Mouse (Mus musculus): ENCODE data around the gene Selenoo.

Gene Selenoo

DNA sequence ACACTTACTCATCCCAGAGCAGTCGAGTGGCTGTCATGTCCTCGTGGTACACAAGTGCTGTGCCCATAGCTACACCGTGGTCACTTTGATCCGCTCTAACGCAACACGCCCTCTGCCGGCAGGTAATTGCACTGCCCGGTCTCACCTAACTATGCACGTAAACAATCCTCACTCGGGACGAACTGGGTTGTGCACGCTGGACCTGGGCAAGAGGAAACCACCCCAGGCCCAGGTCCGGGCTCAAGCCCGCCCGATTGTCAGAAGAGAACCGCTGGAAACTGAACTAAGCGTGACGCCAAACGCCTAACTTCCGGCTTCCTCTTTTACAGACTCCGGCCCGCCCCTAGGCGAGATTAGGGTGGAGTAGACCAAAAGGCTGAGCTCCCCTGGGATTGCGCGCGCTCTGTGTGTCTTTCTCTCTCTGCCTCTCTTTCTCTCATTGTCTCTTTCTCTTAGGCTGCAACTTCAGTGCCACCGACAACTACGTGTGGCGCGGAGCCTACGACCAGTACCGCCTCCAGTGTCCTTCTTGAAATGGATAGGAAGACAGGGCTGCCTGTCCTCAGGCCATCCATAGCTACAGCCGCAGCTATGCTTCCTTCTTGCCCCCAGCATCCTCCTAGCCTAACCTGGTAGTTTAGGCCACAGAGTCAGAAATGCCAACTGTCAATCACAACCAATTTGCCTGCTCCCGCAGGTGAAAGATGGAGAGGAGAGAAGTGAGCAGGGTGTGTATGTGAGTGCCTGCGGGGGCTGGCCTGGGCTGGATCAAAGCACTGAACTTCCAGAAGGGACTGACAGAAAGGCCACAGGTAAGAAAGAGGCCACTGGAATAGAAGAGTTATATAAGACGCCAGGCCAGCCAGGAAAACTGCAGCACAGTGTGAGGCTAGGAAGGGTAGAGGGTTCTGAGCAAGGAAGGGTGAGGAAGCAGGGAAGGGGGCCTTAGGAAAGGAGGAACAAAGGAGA lies 39.8 kb downstream of the Selenoo start, which contains the start of gene Hdac10:
Gene Hdac10 (minus strand): TSS at position 319 of the 969 bp plus-strand sequence.
- DNase-seq: peak; percentile 92

DNA sequence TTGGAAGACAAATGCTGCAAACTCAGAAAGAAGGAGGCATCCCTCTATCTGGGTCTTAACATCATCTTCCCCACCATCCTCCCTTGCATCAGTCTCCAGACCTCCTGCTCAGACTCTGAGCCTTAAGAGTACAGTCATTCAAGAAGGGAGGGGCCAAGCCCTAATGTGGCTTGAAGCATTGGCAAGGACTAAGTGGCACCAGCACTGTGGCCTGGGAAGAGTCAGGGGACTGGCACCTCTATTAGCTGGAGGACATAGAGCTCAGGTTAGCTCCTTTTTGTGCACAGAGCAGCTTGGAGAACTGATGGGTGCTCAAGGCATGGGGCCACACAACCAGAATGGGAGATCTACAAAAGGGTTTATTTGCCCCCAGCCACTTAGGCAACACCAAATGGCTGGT lies 41.4 kb downstream of the Selenoo start:
- DNase-seq: no peak

DNA sequence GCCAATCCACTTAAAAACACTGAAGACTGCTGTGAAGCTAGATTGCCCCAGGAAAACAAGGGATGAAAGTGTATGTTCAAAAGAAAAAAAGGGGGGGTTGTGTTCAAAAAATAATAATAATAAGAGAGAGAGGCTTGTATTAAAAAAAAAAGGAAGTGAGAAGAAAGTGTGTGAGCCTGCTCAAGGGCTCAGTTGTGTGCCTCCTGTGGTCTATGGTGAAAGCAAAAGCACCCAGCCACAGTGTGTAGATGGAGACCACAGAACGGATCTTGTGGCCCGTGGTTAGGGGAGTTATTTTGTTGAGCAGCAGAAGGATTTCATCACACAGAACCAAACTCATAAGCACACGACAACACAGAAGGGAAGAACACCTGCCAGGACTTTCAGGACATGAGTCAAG lies 42.4 kb downstream of the Selenoo start:
- no peak for DNase-seq

DNA sequence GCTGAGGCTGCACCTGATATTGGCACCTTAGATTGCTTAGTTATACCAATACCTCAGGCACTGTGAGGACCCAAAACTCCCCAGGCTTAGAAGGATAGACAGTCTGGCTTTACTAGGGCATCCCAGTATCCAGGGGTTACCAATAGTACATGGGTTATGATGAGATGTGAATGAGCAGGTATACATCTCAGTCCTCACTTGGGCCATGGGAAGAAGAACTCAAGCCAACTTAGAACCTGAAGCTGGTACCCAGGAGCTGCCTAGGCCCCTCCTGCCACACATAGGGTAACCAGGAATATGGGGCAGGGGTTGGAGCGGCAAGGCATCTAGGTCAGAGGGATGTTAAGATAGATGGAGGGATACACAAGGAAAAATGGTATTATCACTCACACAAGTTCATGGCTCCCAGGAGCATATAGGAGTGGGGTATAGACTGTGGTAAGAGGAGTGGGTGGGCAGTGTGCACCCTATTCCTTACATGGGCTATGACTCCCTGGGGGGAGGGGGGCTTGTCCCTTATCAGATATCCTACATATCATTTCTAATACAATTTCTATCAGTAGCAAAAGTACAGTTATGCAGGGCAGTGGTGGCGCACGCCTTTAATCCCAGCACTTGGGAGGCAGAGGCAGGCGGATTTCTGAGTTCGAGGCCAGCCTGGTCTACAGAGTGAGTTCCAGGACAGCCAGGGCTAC lies 47.7 kb downstream of the Selenoo start:
- DNase-seq: peak; percentile 46

DNA sequence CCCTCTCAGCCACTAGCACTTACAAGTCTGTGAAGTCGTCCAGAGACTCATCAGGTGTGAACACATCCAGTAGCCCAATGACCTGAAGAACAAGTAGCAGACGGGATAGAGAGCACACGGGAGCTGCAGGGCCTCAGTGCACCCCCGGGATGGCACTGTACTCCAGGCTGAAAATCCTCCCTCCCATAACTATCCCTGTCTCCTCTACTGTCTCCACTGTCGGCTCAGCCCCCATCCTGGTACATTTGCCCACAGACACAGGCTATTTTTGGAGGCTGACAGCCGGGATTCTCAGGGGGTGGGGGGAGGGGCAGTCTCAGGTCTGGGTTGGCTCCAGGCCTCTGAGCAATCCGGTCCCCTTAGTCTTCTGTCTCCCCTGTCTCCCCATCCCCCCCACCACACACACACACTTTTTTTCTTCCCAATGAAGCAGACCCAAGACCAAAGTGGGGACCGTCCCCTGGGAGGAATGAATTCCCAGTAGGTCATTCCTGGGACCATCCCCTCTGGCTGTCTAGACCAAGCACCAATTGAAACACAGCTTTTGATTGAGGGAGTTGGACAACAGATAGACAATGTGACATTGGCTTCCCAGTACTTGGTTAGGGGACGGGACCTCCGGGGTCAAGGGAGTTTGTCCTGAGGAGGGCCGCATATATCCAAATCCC lies 48.6 kb downstream of the Selenoo start:
- peak; percentile 65 for DNase-seq

- DNase-seq: peak; percentile 74
These were observed 49.1 kb downstream of the Selenoo start for GRCm38 (mm10) chr15:89138046-89138405.

- DNase-seq: peak; percentile 53
These were observed 49.6 kb downstream of the Selenoo start for GRCm38 (mm10) chr15:89138531-89138930.

DNA sequence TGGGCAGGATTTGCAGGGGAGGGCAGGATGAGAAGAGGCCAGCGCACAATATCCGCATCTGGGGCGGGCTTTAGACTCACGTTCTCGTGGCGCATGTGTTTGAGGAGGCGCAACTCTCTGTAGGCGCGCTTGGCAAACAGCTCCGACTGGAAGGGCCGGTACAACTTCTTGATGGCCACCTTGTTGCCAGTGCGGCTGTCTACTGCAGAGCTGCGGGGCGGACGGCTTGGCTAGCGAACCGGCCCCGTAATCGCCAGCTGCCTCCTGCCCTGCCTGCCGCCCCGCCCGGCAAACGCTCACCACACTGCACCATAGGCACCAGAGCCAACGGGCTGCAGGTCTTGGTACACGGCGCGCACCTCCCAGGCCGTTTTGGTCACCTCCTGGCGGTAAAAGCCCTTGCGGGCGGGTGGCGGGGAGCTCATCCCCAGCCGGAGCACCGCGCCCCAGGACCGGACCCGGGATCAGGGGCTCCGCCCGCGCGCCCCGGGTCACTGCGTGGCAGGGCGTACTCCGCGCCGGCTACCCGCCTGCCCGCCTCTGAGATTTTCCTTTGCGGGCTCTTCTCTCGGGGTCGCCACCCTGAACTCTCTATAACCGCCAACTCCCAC lies 51.3 kb downstream of the Selenoo start:
- peak; percentile 87 for DNase-seq

- no peak for DNase-seq
These were observed 51.9 kb downstream of the Selenoo start, which contains the start of gene Mapk12 for GRCm38 (mm10) chr15:89140659-89141252. Gene Mapk12 (minus strand): TSS chr15:89140703.

DNA sequence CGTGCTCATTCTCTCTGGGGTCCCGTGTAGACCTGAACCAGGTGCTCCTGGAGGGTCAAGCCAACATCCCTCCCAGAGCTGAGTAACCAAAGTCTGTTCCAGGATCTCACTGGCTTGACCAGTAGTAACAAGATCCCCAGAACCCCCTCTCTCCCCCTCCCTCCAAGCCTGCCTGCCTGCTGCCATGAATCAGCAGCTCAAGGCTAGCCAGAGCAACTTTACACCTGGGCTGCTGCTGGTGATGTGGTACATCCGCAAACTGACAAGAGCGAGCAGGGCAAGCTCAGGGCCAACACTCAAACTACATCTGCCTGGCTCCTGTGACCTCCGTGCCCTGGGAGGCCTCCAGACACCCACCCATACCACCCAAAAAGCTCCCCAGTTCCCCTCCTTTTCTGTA lies 52.6 kb downstream of the Selenoo start:
- DNase-seq: no peak

GRCm38 (mm10) chr15:89141905-89142304 lies 53.0 kb downstream of the Selenoo start:
- no peak for DNase-seq

DNA sequence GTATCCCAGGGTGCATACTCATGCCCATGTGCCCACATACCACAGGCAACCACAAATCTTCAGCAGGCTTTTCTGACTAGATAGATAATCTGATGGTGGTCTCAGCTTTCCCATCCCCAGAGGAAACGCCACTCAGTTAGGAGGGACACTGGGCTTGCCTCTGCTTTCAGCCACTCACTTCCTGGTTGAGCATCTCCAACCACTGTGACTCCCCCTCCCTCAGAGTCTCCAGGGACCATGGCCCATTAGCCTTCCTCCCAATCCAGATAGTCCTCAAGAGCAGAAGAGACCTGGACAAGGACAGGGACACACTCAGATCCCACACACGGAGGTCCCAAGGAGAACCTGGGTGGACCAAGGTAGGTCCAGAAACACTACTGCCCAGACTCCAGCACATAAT lies 54.2 kb downstream of the Selenoo start:
- DNase-seq: no peak

- DNase-seq: no peak
These were observed 56.1 kb downstream of the Selenoo start for GRCm38 (mm10) chr15:89144965-89145364.

GRCm38 (mm10) chr15:89145813-89146350 lies 57.0 kb downstream of the Selenoo start:
- peak; percentile 66 for DNase-seq

DNA sequence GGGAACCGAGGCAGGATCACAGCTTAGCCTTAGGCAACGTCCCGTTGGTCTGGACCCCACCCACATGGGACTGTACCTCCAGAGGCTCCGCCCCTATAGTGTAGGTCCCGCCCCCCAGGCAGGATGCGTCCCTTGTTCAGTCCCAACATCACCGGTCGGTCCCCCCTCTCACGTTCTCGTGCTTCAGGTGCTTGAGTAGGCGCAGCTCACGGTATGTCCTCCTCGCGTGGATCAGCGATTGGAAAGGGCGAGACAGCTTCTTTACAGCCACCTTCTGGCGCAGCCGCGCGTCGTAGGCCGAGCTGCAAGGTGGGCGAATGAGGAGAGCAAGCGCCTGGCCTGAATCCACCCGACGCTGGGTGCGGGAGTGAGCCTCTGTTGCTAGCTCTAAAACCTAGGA lies 57.7 kb downstream of the Selenoo start:
- peak; percentile 90 for DNase-seq

DNA sequence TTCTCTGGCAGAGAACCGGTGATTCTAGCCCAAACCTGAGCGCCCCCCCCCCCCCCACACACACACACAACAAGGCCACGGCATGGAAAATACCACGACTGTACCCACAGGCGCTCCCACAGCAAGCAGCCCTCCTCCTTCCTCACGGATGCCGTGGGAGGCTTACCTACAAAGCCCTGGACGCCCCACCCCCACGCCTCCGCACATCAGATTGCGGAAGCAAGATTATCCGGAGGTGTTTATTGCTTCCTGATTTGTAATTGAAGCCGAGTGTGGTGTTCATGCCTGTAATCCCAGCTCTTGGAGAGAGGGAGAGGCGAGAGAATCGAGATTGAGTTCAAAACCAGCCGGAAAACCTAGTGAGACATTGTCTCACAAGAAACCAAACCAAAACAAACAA lies 58.1 kb downstream of the Selenoo start:
- DNase-seq: peak; percentile 77

DNA sequence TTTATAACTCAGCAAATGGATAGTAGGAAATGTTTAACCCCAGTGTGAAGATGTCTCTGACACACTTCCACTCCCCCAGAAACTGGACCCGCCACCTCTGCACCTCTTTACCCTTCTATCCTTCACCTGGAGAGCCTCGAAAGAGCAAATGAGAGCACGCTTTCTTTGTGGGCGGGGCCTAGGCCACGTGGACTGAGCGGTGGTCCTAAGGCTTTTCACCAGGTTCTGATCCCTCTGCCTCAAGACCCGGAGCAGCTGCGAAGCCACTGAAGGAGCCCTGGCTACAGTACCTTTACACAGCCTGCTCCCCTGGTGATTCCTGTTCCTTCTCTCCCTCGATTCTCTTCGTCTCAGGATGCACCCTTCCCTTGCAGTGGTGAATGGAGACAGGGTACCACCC lies 58.6 kb downstream of the Selenoo start:
- peak; percentile 65 for DNase-seq

- DNase-seq: no peak
These were observed 59.0 kb downstream of the Selenoo start for GRCm38 (mm10) chr15:89147895-89148294.

- DNase-seq: no peak
These were observed 59.8 kb downstream of the Selenoo start for GRCm38 (mm10) chr15:89148496-89149270.

GRCm38 (mm10) chr15:89149271-89150040 lies 60.6 kb downstream of the Selenoo start, which contains the start of gene Mapk11:
Gene Mapk11 (minus strand): TSS chr15:89149628.
- DNase-seq: no peak
